Mouse (Mus musculus) hindbrain, embryonic 16.5 days (tissue): ENCODE measurements around the gene Cmc2. TPM values are rescaled to one million over a fixed set of nuclear protein-coding genes. Genes with fewer than 3 reads are reported as not detected.

Source experiments
- polyA plus RNA-seq: library from polyadenylated mRNA; unstranded; fragments of >200 nt; fragmentation: Nextera tagmentation; extraction: Ambion mirVana; gene quantifications from 2 replicates; pipeline ENCODE4 v1.2.1, GENCODE M21; 2015

Cmc2 gene
- polyA plus RNA-seq, 1 experiment from 2014 or later = 37.2 TPM

Other genes with a start within 250 kb of the Cmc2 start
- 12.1 and 13.6 TPM in 2 replicates for gene Cdyl2, start 188.5 kb downstream of the Cmc2 start, polyA plus RNA-seq
- gene Cenpn, start 275 bp upstream of the Cmc2 start, polyA plus RNA-seq = 9.5 and 10.4 TPM in 2 replicates
- 17.9 and 22.4 TPM in 2 replicates for gene Atmin, start 21.9 kb upstream of the Cmc2 start, polyA plus RNA-seq
- 7.8 and 8.0 TPM in 2 replicates for gene 1700030J22Rik, start 57.5 kb upstream of the Cmc2 start, polyA plus RNA-seq
- 105 and 119 TPM in 2 replicates for gene Gcsh, start 72.1 kb upstream of the Cmc2 start, polyA plus RNA-seq
- gene Pkd1l2, start 161.0 kb upstream of the Cmc2 start, polyA plus RNA-seq = 0.05 TPM in 2 replicates
- gene Bco1, start 174.4 kb upstream of the Cmc2 start, polyA plus RNA-seq = 0.35 and 0.41 TPM in 2 replicates
- gene Gan, start 236.7 kb upstream of the Cmc2 start, polyA plus RNA-seq = 2.8 TPM in 2 replicates